Mouse (Mus musculus): ENCODE data around the gene Gm15080. TPM values are rescaled to one million over a fixed set of nuclear protein-coding genes. Genes with fewer than 3 reads are reported as not detected.
"Not testable (repeated sequence)": the region's sequence is repeated elsewhere in the genome, so short reads cannot be mapped to it uniquely, and the experiment has no call there.

The Gm15080 gene
- polyA plus RNA-seq (2015; fragmentation: Nextera tagmentation; extraction: Ambion mirVana): not detected in 2 replicates

- not testable (repeated sequence) for H3K9me3 ChIP-seq; H3K4me3 ChIP-seq; H3K4me1 ChIP-seq (replicated peaks); ATAC-seq (ENCODE audit: low read depth); H3K9ac ChIP-seq; H3K27me3 ChIP-seq; H3K36me3 ChIP-seq; H3K27ac ChIP-seq (replicated peaks); H3K4me2 ChIP-seq
- 100% methylated on average over 1 of the region's 5 CpGs for WGBS
Measured at GRCm38 (mm10) chrX:147992693-147993092, at the start of gene Gm15080. TSS of gene Gm15080 (plus strand) at chrX:147992993.

Other genes starting within 250 kb of the Gm15080 start
- not detected in 2 replicates for gene Gm15128, start 227.0 kb upstream of the Gm15080 start, polyA plus RNA-seq (2015; fragmentation: Nextera tagmentation; extraction: Ambion mirVana)
- not detected in 2 replicates for gene Gm15107, start 187.7 kb downstream of the Gm15080 start, polyA plus RNA-seq (2015; fragmentation: Nextera tagmentation; extraction: Ambion mirVana)

Data from neural tube, embryonic 13.5 days (tissue).